ENCODE assay signal across 8 mouse cellular contexts in the genomic region with DNA sequence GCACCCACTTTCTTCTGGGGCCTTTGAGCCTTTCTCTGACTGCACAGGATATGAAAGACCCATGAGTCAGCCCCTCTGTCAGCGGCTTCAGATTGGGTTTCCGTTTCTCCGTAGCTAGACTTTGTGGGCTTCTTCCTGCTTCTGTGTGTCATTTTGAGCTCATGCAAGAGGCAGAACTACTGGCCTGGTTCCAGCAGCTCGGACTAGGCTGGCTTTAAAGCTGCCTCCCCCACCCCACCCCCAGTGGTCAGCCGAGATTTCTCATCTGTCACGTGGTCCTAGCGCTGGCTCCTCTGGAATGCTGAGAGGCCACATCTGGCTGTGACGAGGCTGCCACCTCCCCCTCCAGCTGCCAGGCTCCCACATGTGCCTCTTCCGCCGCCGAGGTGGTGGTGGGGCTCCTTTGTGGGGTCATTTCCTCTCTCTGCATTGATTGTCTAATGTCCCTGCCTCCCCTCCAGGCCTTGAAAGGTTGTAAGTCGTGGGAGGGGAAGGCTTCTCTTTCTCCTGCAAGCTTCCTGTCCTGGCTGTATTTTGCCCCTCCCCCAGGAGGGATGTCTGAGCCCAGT. TPM values are rescaled to one million over a fixed set of nuclear protein-coding genes. Genes with fewer than 3 reads are reported as not detected.
A peak's percentile ranks its signal among the peaks of the same experiment; 100 is the strongest.
DNase-seq lines count a peak whose midpoint lies in the region; ATAC-seq and TF ChIP-seq lines count a peak whose summit lies in the region.

No protein-coding gene starts in this region.

- no peaks in the 10 kb centered on the region for H3K36me3 ChIP-seq in embryonic facial prominence, embryonic 14.5 days (ENCODE audit: control insufficient read depth, insufficient read depth, low read length)
- H3K36me3 ChIP-seq in kidney, adult 2 months (ENCODE audit: control insufficient read depth, insufficient read depth, low read length): no peaks in the 10 kb centered on the region
- no peaks in the 10 kb centered on the region for H3K36me3 ChIP-seq in liver, embryonic 14.5 days (replicated peaks; ENCODE audit: control insufficient read depth, insufficient read depth, low read depth)
- H3K36me3 ChIP-seq in testis, adult 2 months (ENCODE audit: control insufficient read depth, insufficient read depth, low read length): no peaks in the 10 kb centered on the region

- H3K9me3 ChIP-seq in embryonic facial prominence, embryonic 14.5 days (ENCODE audit: control insufficient read depth, low read length): no peaks in the 10 kb centered on the region
- no peaks in the 10 kb centered on the region for H3K9me3 ChIP-seq in liver, embryonic 14.5 days (ENCODE audit: control insufficient read depth, low read length)

- peak overlapping the region; percentile 46 for H3K4me2 ChIP-seq in embryonic facial prominence, embryonic 14.5 days (ENCODE audit: low read depth, low read length)
- H3K4me2 ChIP-seq in liver, embryonic 14.5 days (ENCODE audit: low read depth): peak overlapping the region; percentile 34

- peak; percentile 62 to 77 for DNase-seq in left cerebral cortex, adult 18-20 months (ENCODE audit: low spot score in 2 of 2)
- no peak for DNase-seq in left cerebral cortex, adult 11 months (ENCODE audit: low spot score)
- peak; percentile 97 for DNase-seq in embryonic facial prominence, embryonic 14.5 days (ENCODE audit: low spot score)
- peak; percentile 91 to 92 for DNase-seq in heart, adult 9 months (ENCODE audit: low spot score in 2 of 2)
- peak; percentile 96 for DNase-seq in kidney, adult 2 months
- peak in 2 of 3 experiments; percentile 43 for DNase-seq in liver, embryonic 14.5 days (ENCODE audit: low read depth in 3 of 3, low spot score in 3 of 3)
- DNase-seq in natural killer cell, adult 2 months (ENCODE audit: low spot score in 2 of 2): peak; percentile 63 to 73

- no peak for TF ChIP-seq CTCF in kidney, adult 2 months (conservative IDR thresholded peaks at IDR 0.05; ENCODE audit: insufficient read depth, insufficient read length, low read depth, low read length)
- no peak for TF ChIP-seq CTCF in liver, embryonic 14.5 days (IDR thresholded peaks at IDR 0.05; ENCODE audit: low read depth)
- TF ChIP-seq CTCF in testis, adult 2 months (IDR thresholded peaks at IDR 0.05; ENCODE audit: control insufficient read depth, insufficient read depth, insufficient replicate concordance, low read depth, low read length): no peak

- H3K27ac ChIP-seq in embryonic facial prominence, embryonic 14.5 days (replicated peaks; ENCODE audit: low read depth, low read length): peak overlapping the region; percentile 91
- peak overlapping the region; percentile 67 for H3K27ac ChIP-seq in kidney, adult 2 months (ENCODE audit: insufficient read depth, low read depth, low read length)
- no peak overlapping the region; the same call in 1 of the 2 replicates for H3K27ac ChIP-seq in liver, embryonic 14.5 days
- H3K27ac ChIP-seq in testis, adult 2 months (ENCODE audit: control insufficient read depth, insufficient read depth, low read depth, low read length): peak overlapping the region; percentile 34; the same call in 1 of the 2 replicates

- peaks cover 61% of the 10 kb centered on the region for H3K4me1 ChIP-seq in embryonic facial prominence, embryonic 14.5 days (ENCODE audit: control insufficient read depth, insufficient read depth, low read length)
- H3K4me1 ChIP-seq in kidney, adult 2 months (ENCODE audit: control insufficient read depth, insufficient read depth, low read length): peaks cover 19% of the 10 kb centered on the region
- peaks cover 0 to 26% of the 10 kb centered on the region in 2 experiments; a peak in 2 of 4 replicates for H3K4me1 ChIP-seq in liver, embryonic 14.5 days (replicated peaks; ENCODE audit: control insufficient read depth in 2 of 2, insufficient read depth in 2 of 2, low read length in 1 of 2)
- peaks cover 12% of the 10 kb centered on the region for H3K4me1 ChIP-seq in testis, adult 2 months (ENCODE audit: control insufficient read depth, insufficient read depth, low read length)

- H3K4me3 ChIP-seq in embryonic facial prominence, embryonic 14.5 days (ENCODE audit: low read depth, low read length): peak overlapping the region; percentile 17
- peak overlapping the region; percentile 28; the same call in 1 of the 2 replicates for H3K4me3 ChIP-seq in kidney, adult 2 months (ENCODE audit: insufficient read depth, low read depth, low read length)
- H3K4me3 ChIP-seq in liver, embryonic 14.5 days (ENCODE audit: insufficient read depth in 1 of 2, low read depth in 2 of 2, low read length in 2 of 2): no peak overlapping the region
- no peak overlapping the region; the same call in 1 of the 2 replicates for H3K4me3 ChIP-seq in testis, adult 2 months (ENCODE audit: control insufficient read depth, low read depth, low read length)

- no peaks in the 10 kb centered on the region for H3K27me3 ChIP-seq in embryonic facial prominence, embryonic 14.5 days (replicated peaks; ENCODE audit: control insufficient read depth, insufficient read depth, low read length)
- H3K27me3 ChIP-seq in kidney, adult 2 months (replicated peaks; ENCODE audit: control insufficient read depth, insufficient read depth, low read length): no peaks in the 10 kb centered on the region
- no peaks in the 10 kb centered on the region for H3K27me3 ChIP-seq in liver, embryonic 14.5 days (ENCODE audit: control insufficient read depth, insufficient read depth, low read length)
- no peaks in the 10 kb centered on the region for H3K27me3 ChIP-seq in testis, adult 2 months (ENCODE audit: control insufficient read depth, insufficient read depth, low read length)

- under 1% methylated on average over 12 of the region's 12 CpGs for WGBS in embryonic facial prominence, embryonic 14.5 days
- WGBS in kidney, adult 2 months: 2% methylated on average over 12 of the region's 12 CpGs
- WGBS in liver, embryonic 14.5 days (ENCODE audit: insufficient replicate concordance): under 1% methylated on average over 12 of the region's 12 CpGs

- ATAC-seq in embryonic facial prominence, embryonic 14.5 days (ENCODE audit: low read depth): peak; percentile 66
- peak; percentile 61 for ATAC-seq in liver, embryonic 14.5 days (ENCODE audit: insufficient read depth)

- no peak for TF ChIP-seq POLR2A in kidney, adult 2 months (IDR thresholded peaks at IDR 0.05; ENCODE audit: low read depth, low read length)
- no peak for TF ChIP-seq POLR2A in testis, adult 2 months (IDR thresholded peaks at IDR 0.05; ENCODE audit: control insufficient read depth, low read depth, low read length)

- no peak for TF ChIP-seq EP300 in liver, embryonic 14.5 days (IDR thresholded peaks at IDR 0.05; ENCODE audit: low read depth)

- H3K9ac ChIP-seq in embryonic facial prominence, embryonic 14.5 days (ENCODE audit: low read depth, low read length): peak overlapping the region; percentile 41
- H3K9ac ChIP-seq in liver, embryonic 14.5 days (replicated peaks): no peak overlapping the region

RNA-seq across cellular contexts. Expression of gene Gm21969, which starts 4.0 kb away (rescaled TPM):
- under 1 TPM in 1 of 2 experiments, not detected in 1; 0.12 TPM for total RNA-seq in left cerebral cortex, adult 18-20 months (2021)
- polyA plus RNA-seq in embryonic facial prominence, embryonic 14.5 days (2014; fragmentation: Nextera tagmentation; extraction: Ambion mirVana): not detected in 2 replicates
- polyA plus RNA-seq in kidney, adult 2 months (2012; rRNA removed): 0.02 and 0.08 TPM in 2 replicates
- polyA plus RNA-seq in liver, embryonic 14.5 days (2012; rRNA removed): not detected in 2 replicates
- not detected in 2 replicates for polyA plus RNA-seq in liver, embryonic 14.5 days (2014; fragmentation: Nextera tagmentation; extraction: Ambion mirVana)
- not detected in 2 replicates for polyA plus RNA-seq in testis, adult 2 months (2012; rRNA removed)

RNA-seq across cellular contexts. Expression of gene Aldh4a1, which starts 23.6 kb away (rescaled TPM):
- 10 to 100 TPM; 17.6 to 19.1 TPM for total RNA-seq in left cerebral cortex, adult 18-20 months (2021)
- 21.1 and 23.9 TPM in 2 replicates for polyA plus RNA-seq in embryonic facial prominence, embryonic 14.5 days (2014; fragmentation: Nextera tagmentation; extraction: Ambion mirVana)
- polyA plus RNA-seq in kidney, adult 2 months (2012; rRNA removed): 517 and 605 TPM in 2 replicates
- polyA plus RNA-seq in liver, embryonic 14.5 days (2012; rRNA removed): 31.1 and 31.6 TPM in 2 replicates
- polyA plus RNA-seq in liver, embryonic 14.5 days (2014; fragmentation: Nextera tagmentation; extraction: Ambion mirVana): 29.9 and 37.1 TPM in 2 replicates
- 7.0 and 7.2 TPM in 2 replicates for polyA plus RNA-seq in testis, adult 2 months (2012; rRNA removed)

RNA-seq across cellular contexts. Expression of gene Tas1r2, which starts 54.3 kb away (rescaled TPM):
- total RNA-seq in left cerebral cortex, adult 18-20 months (2021): not detected
- polyA plus RNA-seq in embryonic facial prominence, embryonic 14.5 days (2014; fragmentation: Nextera tagmentation; extraction: Ambion mirVana): not detected in 2 replicates
- polyA plus RNA-seq in kidney, adult 2 months (2012; rRNA removed): 0.08 and 0.14 TPM in 2 replicates
- 0.01 TPM in 1 of 2 replicates, not detected in the other for polyA plus RNA-seq in liver, embryonic 14.5 days (2012; rRNA removed)
- not detected in 2 replicates for polyA plus RNA-seq in liver, embryonic 14.5 days (2014; fragmentation: Nextera tagmentation; extraction: Ambion mirVana)
- polyA plus RNA-seq in testis, adult 2 months (2012; rRNA removed): not detected in 2 replicates

Comparison
In these comparisons a context has a peak if more than half of its experiments do, and no peak if none do; other contexts are left out.
1. H3K4me3 ChIP-seq: peak in embryonic facial prominence, embryonic 14.5 days (single experiment) and kidney, adult 2 months (single experiment); none in liver, embryonic 14.5 days (0 of 2) and testis, adult 2 months (single experiment).
2. RNA of gene Aldh4a1, which starts 23.6 kb away (polyA plus RNA-seq): 517 to 605 TPM in kidney, adult 2 months; 29.9 to 37.1 TPM in liver, embryonic 14.5 days, 21.1 to 23.9 TPM in embryonic facial prominence, embryonic 14.5 days and 7.0 to 7.2 TPM in testis, adult 2 months; every median in the first group is over 10 times any median in the second.